9 mouse cellular contexts compared by ENCODE assay signal in genomic region chr5:138694496-138695167, GRCm38 (mm10). TPM values are rescaled to one million over a fixed set of nuclear protein-coding genes. Genes with fewer than 3 reads are reported as not detected.
DNase-seq lines count a peak whose midpoint lies in the region; ATAC-seq lines count a peak whose summit lies in the region.
"Had no signal": no experiment of that assay in that cellular context is flagged by ENCODE, and none has a peak within 500 bp of the region (broad histone marks: within the 10 kb centered on the region; RNA-seq: fewer than 3 reads in every experiment).

No protein-coding gene starts in this region.

- H3K4me3 ChIP-seq in forebrain, embryonic 13.5 days = no peak overlapping the region
- no peak overlapping the region for H3K4me3 ChIP-seq in liver, embryonic 12.5 days
- H3K4me3 ChIP-seq: heart, embryonic 15.5 days had no signal

- H3K4me1 ChIP-seq in forebrain, embryonic 13.5 days = no peaks in the 10 kb centered on the region
- peaks cover 4% of the 10 kb centered on the region; the same call in 1 of the 2 replicates for H3K4me1 ChIP-seq in liver, embryonic 12.5 days

- 58% methylated on average over 4 of the region's 4 CpGs for WGBS in forebrain, embryonic 13.5 days
- 16% methylated on average over 4 of the region's 4 CpGs for WGBS in liver, embryonic 12.5 days (ENCODE audit: insufficient replicate concordance)

- ATAC-seq in forebrain, embryonic 13.5 days = no peak
- no peak for ATAC-seq in liver, embryonic 12.5 days

- DNase-seq in heart, postnatal 10 days = peak; percentile 9 to 25
- DNase-seq in heart, postnatal 36 days = no peak
- peak; percentile 13 for DNase-seq in MN1 (ENCODE audit: low spot score)
- DNase-seq in gastrocnemius, postnatal 14 days = peak; percentile 56
- peak; percentile 7 to 9 for DNase-seq in right cerebral cortex, postnatal 36 days (ENCODE audit: low spot score in 2 of 2)
- no peak for DNase-seq in embryo, embryonic 10.5 days (ENCODE audit: low spot score)

- H3K27me3 ChIP-seq in forebrain, embryonic 13.5 days = no peaks in the 10 kb centered on the region
- no peaks in the 10 kb centered on the region for H3K27me3 ChIP-seq in liver, embryonic 12.5 days (replicated peaks)
- H3K27me3 ChIP-seq: heart, embryonic 15.5 days had no signal

- H3K27ac ChIP-seq in forebrain, embryonic 13.5 days = no peak overlapping the region
- no peak overlapping the region for H3K27ac ChIP-seq in liver, embryonic 12.5 days
- H3K27ac ChIP-seq: heart, embryonic 15.5 days had no signal

- H3K9ac ChIP-seq in forebrain, embryonic 13.5 days = no peak overlapping the region
- no peak overlapping the region for H3K9ac ChIP-seq in liver, embryonic 12.5 days
- H3K9ac ChIP-seq: heart, embryonic 15.5 days had no signal

- H3K4me2 ChIP-seq in forebrain, embryonic 13.5 days = no peak overlapping the region
- H3K4me2 ChIP-seq in liver, embryonic 12.5 days = no peak overlapping the region
- H3K4me2 ChIP-seq: heart, embryonic 15.5 days had no signal

- H3K36me3 ChIP-seq in forebrain, embryonic 13.5 days (ENCODE audit: poor library complexity, severe bottlenecking) = no peaks in the 10 kb centered on the region
- H3K36me3 ChIP-seq in liver, embryonic 12.5 days = no peaks in the 10 kb centered on the region
- H3K36me3 ChIP-seq: heart, embryonic 15.5 days had no signal

- intact Hi-C loops in heart, postnatal 10 days (cut with DNase I) = no loop called here
- intact Hi-C loops in heart, postnatal 36 days (cut with DNase I) = no loop called here
- intact Hi-C loops in gastrocnemius, postnatal 14 days (cut with DNase I; ENCODE audit: low total_unique reads) = no loop called here

- H3K9me3 ChIP-seq in forebrain, embryonic 13.5 days (replicated peaks) = no peaks in the 10 kb centered on the region
- H3K9me3 ChIP-seq in liver, embryonic 12.5 days (replicated peaks) = no peaks in the 10 kb centered on the region
- H3K9me3 ChIP-seq: heart, embryonic 15.5 days had no signal

RNA-seq across cellular contexts. Expression of gene Fam20c, which starts 59.7 kb away (rescaled TPM):
- total RNA-seq in heart, postnatal 10 days (2021) = 10 to 100 TPM; 11.2 to 14.7 TPM
- 10 to 100 TPM; 10.3 to 12.5 TPM for total RNA-seq in heart, postnatal 36 days (2021)
- total RNA-seq in gastrocnemius, postnatal 14 days (2021) = 10 to 100 TPM; 13.6 to 31.5 TPM
- 22.6 and 22.8 TPM in 2 replicates for polyA plus RNA-seq in forebrain, embryonic 13.5 days (2015; fragmentation: Nextera tagmentation; extraction: Ambion mirVana)
- polyA plus RNA-seq in liver, embryonic 12.5 days (2016; fragmentation: Nextera tagmentation; extraction: Ambion mirVana) = 8.1 and 9.7 TPM in 2 replicates

Comparison
In these comparisons a context has a peak if more than half of its experiments do, and no peak if none do; other contexts are left out.
1. DNase-seq: peak in heart, postnatal 10 days (2 of 2), MN1 (single experiment), gastrocnemius, postnatal 14 days (single experiment) and right cerebral cortex, postnatal 36 days (2 of 2); none in heart, postnatal 36 days (0 of 2) and embryo, embryonic 10.5 days (single experiment).